In genomic region chr5:73135131-73135530, GRCm38 (mm10) we compare ENCODE assay signal across 23 mouse cellular contexts.
DNase-seq lines count a peak whose midpoint lies in the region; ATAC-seq and TF ChIP-seq lines count a peak whose summit lies in the region.
"Had no signal": no experiment of that assay in that cellular context is flagged by ENCODE, and none has a peak within 500 bp of the region (broad histone marks: within the 10 kb centered on the region; RNA-seq: fewer than 3 reads in every experiment).

No protein-coding gene starts in this region.

- H3K4me2 ChIP-seq in lung, postnatal 0 days (replicated peaks; ENCODE audit: low read depth, low read length): no peak overlapping the region
- H3K4me2 ChIP-seq: forebrain, embryonic 13.5 days; heart, embryonic 12.5 days; heart, embryonic 15.5 days; hindbrain, embryonic 14.5 days had no signal

- no peaks in the 10 kb centered on the region for H3K9me3 ChIP-seq in lung, postnatal 0 days (ENCODE audit: low read length)
- H3K9me3 ChIP-seq in MEL (replicated peaks; ENCODE audit: insufficient read depth, low read length): no peaks in the 10 kb centered on the region
- H3K9me3 ChIP-seq: forebrain, embryonic 10.5 days; forebrain, embryonic 13.5 days; heart, embryonic 12.5 days; heart, embryonic 15.5 days had no signal

- TF ChIP-seq EP300 in lung, postnatal 0 days (IDR thresholded peaks at IDR 0.05): no peak
- no peak for TF ChIP-seq EP300 in MEL (IDR thresholded peaks at IDR 0.05; ENCODE audit: low read depth in 1 of 2, low read length in 2 of 2)

- H3K4me1 ChIP-seq in lung, postnatal 0 days (ENCODE audit: insufficient read depth, low read depth, low read length): no peaks in the 10 kb centered on the region
- peaks cover 0 to 8% of the 10 kb centered on the region in 2 experiments; a peak in 3 of 4 replicates for H3K4me1 ChIP-seq in MEL (ENCODE audit: control insufficient read depth in 1 of 2, insufficient read depth in 2 of 2, low read length in 2 of 2)
- H3K4me1 ChIP-seq: forebrain, embryonic 10.5 days had no signal

- no peak for TF ChIP-seq RAD21 in MEL (IDR thresholded peaks at IDR 0.05; ENCODE audit: low read depth, low read length)

- no peak for TF ChIP-seq POLR2A in MEL (IDR thresholded peaks at IDR 0.05; ENCODE audit: control insufficient read depth in 1 of 2, insufficient read depth in 1 of 2, low read depth in 1 of 2, low read length in 2 of 2, poor library complexity in 1 of 2)

- H3K79me2 ChIP-seq in MEL (ENCODE audit: control insufficient read depth, insufficient read depth, low read length, poor library complexity): no peaks in the 10 kb centered on the region

- TF ChIP-seq CTCF in lung, postnatal 0 days (IDR thresholded peaks at IDR 0.05): no peak
- no peak for TF ChIP-seq CTCF in MEL (IDR thresholded peaks at IDR 0.05 in 2 of 3, conservative IDR thresholded peaks at IDR 0.05 in 1 of 3; ENCODE audit: control insufficient read depth in 1 of 3, insufficient read depth in 1 of 3, low read depth in 2 of 3, low read length in 3 of 3, poor library complexity in 1 of 3, severe bottlenecking in 1 of 3)

- ATAC-seq in lung, postnatal 0 days: 0 out of 2 replicates have a peak, but pooled peaks have one; percentile 21
- ATAC-seq: forebrain, embryonic 13.5 days; forebrain, embryonic 16.5 days; hindbrain, postnatal 0 days; inflammation-experienced regulatory T-cells, adult 6 months had no signal

- DNase-seq in lung, postnatal 0 days (ENCODE audit: low spot score): peak; percentile 18
- DNase-seq in lung, postnatal 4 days: no peak
- DNase-seq in MEL (ENCODE audit: low read depth, low spot score): no peak
- DNase-seq in lung, postnatal 14 days: peak; percentile 29
- no peak for DNase-seq in adrenal gland, postnatal 4 days (ENCODE audit: low spot score in 2 of 2)
- DNase-seq in heart, adult 8-10 months (ENCODE audit: low spot score): no peak
- DNase-seq: adrenal gland, adult 2 months; adrenal gland, postnatal 14 days; cerebellum, adult 18-20 months; cerebellum, adult 9-10 months; cerebellum, postnatal 14 days; gastrocnemius, postnatal 10 days; gastrocnemius, postnatal 36 days; heart, postnatal 10 days; heart, postnatal 4 days had no signal

- H3K27ac ChIP-seq in lung, postnatal 0 days (ENCODE audit: low read length): no peak overlapping the region
- H3K27ac ChIP-seq in MEL (ENCODE audit: control insufficient read depth, low read depth, low read length): no peak overlapping the region
- H3K27ac ChIP-seq: forebrain, embryonic 10.5 days; forebrain, embryonic 13.5 days; heart, embryonic 15.5 days; hindbrain, embryonic 14.5 days; hindbrain, postnatal 0 days had no signal

- H3K27me3 ChIP-seq in lung, postnatal 0 days (replicated peaks; ENCODE audit: insufficient read depth, low read length): no peaks in the 10 kb centered on the region
- H3K27me3 ChIP-seq in MEL (ENCODE audit: control insufficient read depth in 1 of 2, insufficient read depth in 2 of 2, low read length in 2 of 2): no peaks in the 10 kb centered on the region
- H3K27me3 ChIP-seq: forebrain, embryonic 13.5 days; heart, embryonic 12.5 days; heart, embryonic 15.5 days had no signal

- no peaks in the 10 kb centered on the region; the same call in 1 of the 2 replicates for H3K36me3 ChIP-seq in lung, postnatal 0 days (ENCODE audit: insufficient read depth, low read length)
- H3K36me3 ChIP-seq in MEL (ENCODE audit: control insufficient read depth in 1 of 2, insufficient read depth in 2 of 2, low read length in 2 of 2): peaks cover 0 to 7% of the 10 kb centered on the region in 2 experiments; a peak in 2 of 4 replicates
- H3K36me3 ChIP-seq: heart, embryonic 15.5 days had no signal

- H3K4me3 ChIP-seq in lung, postnatal 0 days (ENCODE audit: low read depth, low read length): no peak overlapping the region
- no peak overlapping the region for H3K4me3 ChIP-seq in MEL (ENCODE audit: control insufficient read depth in 1 of 2, insufficient read depth in 1 of 2, low read depth in 2 of 2, low read length in 2 of 2)
- H3K4me3 ChIP-seq: forebrain, embryonic 10.5 days; forebrain, embryonic 13.5 days; heart, embryonic 12.5 days; heart, embryonic 15.5 days had no signal

- H3K9ac ChIP-seq in lung, postnatal 0 days (replicated peaks; ENCODE audit: low read depth): no peak overlapping the region
- no peak overlapping the region for H3K9ac ChIP-seq in MEL (ENCODE audit: control insufficient read depth, low read depth, low read length, poor library complexity, severe bottlenecking)
- H3K9ac ChIP-seq: forebrain, embryonic 13.5 days; heart, embryonic 12.5 days; heart, embryonic 15.5 days; hindbrain, embryonic 14.5 days had no signal

- WGBS in lung, postnatal 0 days: 62% methylated on average over 11 of the region's 11 CpGs

TF ChIP-seq in MEL, 35 proteins besides CTCF, POLR2A, EP300 and RAD21:
- TF ChIP-seq POLR2AphosphoS2 (IDR thresholded peaks at IDR 0.05; ENCODE audit: low read length) (no peak), GATA1 (IDR thresholded peaks at IDR 0.05; ENCODE audit: low read depth, low read length) (0 out of 2 replicates have a peak, but pooled peaks have one; percentile 13)

Comparison
In these comparisons a context has a peak if more than half of its experiments do, and no peak if none do; other contexts are left out.
1. DNase-seq: peak in lung, postnatal 0 days (single experiment) and lung, postnatal 14 days (single experiment); none in lung, postnatal 4 days (0 of 2), MEL (single experiment), adrenal gland, postnatal 4 days (0 of 2) and heart, adult 8-10 months (single experiment).